Mouse (Mus musculus) heart, adult 18-20 months (tissue): ENCODE data around the gene Parp4. TPM values are rescaled to one million over a fixed set of nuclear protein-coding genes. Genes with fewer than 3 reads are reported as not detected.
A peak's percentile ranks its signal among the peaks of the same experiment; 100 is the strongest.

Experiments used
- DNase-seq, 2 experiments: peaks; one replicate each; pipeline ENCODE4 v3.0.0; 2021 to 2022; ENCODE audit warnings: mixed read lengths in 1 of 2
- total RNA-seq, 2 experiments: library from RNA; stranded (reverse); gene quantifications; 2 replicates each; pipeline ENCODE4 v1.2.3; 2021

Parp4 gene
- total RNA-seq, 2 experiments from 2014 or later = 31.7 to 33.3 TPM

DNA sequence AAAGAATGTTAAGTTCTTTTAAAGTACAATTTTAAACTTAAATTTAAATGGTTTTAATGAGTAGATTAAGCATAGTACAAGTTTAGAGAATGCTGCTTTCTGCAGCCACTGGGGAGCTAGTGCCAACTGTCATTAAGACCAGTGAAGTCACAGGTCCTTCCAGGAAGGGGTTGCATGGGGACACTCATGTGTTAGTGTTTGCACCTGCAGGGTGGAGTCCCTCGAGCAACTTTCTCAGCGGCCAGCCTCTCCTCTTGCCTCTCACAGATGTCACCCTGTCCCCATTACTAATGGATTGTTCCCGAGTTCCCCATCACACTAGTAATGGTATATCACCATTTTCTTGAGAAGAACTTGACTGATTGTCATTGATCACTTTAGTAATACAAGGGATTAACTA, 37.8 kb downstream of the Parp4 start:
- no peak for DNase-seq

DNA sequence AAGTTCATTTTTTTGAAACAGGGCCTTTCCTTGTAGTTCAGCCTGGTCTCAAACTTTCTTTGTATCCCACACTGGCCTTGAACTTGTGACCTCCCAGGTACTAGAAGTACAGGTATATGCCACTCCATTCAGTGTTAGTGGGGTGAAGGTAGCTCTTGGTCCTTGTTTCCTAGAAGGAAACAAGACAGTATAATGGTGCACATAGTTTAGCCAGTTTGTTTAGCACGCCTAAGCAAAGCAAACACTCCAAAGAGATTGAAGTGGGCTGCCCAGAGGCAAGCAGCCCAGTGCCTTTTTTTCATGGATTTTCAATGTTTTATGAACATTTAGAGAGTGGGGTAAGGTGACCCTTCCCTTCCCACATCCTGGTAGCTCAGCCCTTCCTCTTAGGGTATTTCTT, 42.1 kb downstream of the Parp4 start:
- no peak for DNase-seq

DNA sequence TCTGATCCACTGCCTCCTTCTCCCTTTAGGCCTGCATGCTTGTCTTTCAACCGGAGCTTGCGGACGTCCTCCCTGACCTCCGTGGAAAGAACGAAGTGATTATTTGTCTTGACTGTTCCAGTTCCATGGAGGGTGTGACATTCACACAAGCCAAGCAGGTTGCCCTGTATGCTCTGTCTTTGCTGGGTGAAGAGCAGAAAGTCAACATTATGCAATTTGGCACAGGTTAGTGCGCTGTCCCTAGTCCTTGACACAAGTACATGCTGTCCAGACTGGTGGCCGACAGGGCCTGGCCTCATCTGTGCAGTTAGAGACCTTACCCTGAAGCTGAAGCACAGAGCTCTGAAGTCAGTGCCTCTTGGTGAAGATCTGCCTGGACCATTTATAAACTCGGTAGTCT, 45.0 kb downstream of the Parp4 start:
- peak; percentile 28 to 55 for DNase-seq

DNA sequence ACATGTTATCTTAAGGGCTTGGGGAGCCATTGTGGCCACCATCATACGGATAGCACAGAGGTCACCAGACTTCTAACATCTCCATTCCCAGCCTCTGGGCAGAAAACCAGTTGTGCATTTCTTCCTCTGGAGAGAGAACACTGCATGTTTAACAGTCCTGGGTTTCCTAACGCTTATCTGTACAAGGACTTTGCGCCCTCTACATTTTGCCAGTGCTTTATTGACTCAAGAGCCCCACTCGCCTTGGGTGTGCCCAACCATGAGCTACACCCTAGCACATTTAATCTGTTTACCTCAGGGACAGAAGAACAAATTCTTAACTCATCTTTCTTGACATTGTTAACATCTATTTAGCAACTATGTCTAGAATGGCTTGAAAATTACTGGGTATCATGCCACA, 50.8 kb downstream of the Parp4 start:
- no peak for DNase-seq

DNA sequence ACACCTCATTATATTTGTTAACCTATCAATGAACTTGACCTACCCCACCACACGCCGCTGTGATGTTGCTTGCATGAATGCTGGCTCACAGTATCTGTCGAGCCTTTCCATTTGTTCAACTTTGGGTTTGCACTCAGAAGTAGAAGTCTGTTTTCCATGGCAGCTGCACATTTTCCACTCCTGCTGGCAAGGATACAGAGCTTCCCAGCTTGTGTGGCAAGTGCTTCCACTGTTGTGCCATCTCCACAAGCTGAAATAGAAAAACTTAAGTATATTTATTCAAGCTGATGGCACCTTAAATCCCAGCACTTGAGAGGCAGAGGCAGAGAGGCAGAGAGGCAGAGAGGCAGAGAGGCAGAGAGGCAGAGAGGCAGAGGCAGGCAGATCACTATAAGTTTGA, 52.9 kb downstream of the Parp4 start:
- no peak for DNase-seq

DNA sequence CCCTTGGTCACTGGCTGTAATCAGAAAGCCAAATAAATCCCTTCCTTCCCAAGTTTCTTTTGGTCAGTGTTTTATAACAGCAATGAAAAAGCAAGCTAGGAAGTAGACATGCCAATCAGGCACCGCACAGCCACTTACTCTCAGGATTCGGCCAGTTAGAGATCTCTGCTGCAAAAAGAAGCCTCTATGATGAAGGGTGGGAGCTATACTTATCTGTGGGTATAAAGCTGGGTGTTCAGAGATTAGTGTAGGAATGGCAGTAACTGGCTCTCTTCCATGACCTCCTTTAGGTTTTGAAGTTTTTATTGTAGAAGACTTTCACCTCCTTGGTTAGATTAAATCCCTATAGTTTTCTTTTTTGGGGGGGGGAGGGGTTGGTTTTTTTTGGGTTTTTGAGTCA, 55.7 kb downstream of the Parp4 start:
- DNase-seq = no peak

DNA sequence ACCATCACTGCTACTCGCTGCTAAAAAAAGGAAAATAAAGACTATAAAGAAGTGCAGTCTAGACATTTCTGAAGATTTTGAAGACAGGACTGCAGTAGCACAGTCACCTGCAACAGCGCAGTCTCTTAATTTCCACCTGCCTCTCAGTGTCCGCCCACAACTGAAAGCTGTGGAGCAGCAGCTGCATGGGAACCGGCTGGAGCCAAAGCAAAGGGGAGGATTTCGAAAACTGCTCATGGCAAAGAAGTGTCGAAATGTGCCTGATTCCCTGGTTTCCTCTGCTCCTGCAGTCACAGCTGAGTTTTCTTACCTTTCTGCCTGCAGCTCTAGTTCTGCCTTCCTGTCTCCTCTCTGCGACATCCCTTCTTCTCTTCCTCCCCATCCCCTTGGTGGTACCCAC, 71.8 kb downstream of the Parp4 start:
- no peak for DNase-seq

DNA sequence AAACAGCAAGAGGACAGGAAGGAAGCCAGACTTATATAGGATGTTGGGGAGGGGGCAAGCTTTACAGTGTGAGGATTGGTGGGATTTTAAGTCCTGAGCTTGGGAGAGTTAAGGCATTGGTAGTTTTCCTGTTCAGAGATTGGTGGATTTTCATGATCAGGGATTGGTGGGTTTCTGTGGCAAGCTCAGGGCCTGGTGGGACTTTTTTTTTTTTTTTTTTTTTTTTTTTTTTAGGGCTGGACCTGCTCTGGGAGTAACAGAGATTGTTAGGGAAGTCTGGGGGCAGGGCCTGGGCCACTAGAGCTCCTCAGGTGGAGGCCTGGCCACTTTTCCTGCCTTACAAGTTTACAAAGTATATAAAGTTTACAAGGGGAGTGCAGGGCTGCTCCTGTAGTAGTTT, 74.0 kb downstream of the Parp4 start:
- DNase-seq = no peak

DNA sequence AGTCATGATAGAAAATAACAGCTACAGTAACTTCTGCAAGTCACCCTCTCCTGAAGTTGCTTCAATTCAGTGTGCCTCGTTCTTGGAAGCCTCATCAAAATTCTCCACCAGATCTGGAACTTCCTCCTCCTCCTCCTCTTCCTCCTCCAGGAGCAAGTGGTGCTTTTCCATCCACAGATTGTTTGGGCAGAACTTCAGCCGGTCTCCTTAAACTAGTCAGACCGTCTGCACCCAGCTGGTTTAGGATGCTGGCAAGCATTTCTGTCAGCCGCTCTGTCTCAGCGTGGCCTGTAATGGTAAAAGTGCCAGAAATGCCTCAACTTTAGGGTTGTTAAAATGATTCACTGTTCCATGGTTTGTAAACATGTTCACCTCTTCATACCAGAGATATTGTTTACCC, 90.2 kb downstream of the Parp4 start:
- DNase-seq = peak; percentile 36 to 47

DNA sequence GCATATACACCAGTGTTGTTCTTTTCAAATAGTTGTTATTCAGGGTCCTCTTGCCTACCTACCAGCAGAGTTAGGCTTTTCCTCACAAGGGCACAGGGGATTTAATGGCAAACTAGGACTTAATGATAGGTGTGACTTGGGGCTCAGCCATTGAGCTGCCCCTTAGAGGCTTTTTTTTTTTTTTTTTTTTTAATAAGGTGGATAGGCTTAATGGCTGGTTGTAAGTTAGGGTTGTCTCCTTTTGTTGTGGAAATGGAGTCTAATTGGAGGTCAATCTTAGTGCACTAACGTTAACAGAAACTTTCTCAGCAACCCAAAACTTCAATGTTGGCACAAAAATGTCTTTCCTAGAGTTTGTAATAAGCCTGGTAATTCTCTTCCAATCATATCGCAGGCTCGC, 91.5 kb downstream of the Parp4 start:
- DNase-seq = no peak

DNA sequence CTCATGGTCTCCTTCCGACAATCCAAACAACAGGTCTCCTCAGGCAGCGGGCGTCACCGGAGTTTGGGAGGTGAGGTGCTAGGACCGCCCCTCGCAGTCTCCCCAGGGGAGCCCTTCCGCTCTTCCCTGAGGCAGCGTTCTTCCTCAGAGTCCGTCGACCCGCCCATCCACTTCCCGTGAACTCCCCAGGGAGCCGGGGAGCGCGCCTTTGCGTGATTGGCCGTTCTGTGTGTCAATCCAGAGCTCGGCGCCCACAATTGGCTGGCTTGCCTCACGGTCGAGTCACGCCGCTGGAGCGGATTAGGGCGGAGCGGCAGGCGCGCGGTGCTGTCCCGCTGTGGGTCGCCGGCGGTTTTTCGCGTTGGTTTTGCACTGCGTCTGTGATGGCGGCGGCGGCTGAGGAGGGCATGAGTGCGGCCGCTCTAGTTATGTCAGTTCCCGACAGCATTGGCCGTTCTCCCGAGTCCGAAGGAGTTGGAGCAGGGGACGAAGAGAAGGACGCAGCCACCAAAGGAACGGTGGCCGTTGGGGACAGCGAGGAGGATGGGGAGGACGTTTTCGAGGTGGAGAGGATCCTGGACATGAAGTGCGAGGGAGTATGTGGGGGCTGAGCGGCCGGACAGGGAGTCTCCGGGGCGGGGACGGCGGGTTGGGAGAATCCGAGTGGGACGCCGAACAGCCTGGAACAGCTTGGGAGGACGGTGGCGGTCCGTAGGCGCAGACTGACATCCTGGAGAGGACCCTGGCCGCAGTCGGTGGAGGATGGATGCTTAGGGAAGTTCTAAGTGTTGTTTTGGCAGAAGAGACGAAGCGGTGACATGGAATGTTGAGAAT, 92.8 kb downstream of the Parp4 start, which contains the start of gene Mphosph8:
Gene Mphosph8, plus strand, starts transcription at position 280 of the 834 bp plus-strand sequence.
- peak; percentile 100 for DNase-seq

DNA sequence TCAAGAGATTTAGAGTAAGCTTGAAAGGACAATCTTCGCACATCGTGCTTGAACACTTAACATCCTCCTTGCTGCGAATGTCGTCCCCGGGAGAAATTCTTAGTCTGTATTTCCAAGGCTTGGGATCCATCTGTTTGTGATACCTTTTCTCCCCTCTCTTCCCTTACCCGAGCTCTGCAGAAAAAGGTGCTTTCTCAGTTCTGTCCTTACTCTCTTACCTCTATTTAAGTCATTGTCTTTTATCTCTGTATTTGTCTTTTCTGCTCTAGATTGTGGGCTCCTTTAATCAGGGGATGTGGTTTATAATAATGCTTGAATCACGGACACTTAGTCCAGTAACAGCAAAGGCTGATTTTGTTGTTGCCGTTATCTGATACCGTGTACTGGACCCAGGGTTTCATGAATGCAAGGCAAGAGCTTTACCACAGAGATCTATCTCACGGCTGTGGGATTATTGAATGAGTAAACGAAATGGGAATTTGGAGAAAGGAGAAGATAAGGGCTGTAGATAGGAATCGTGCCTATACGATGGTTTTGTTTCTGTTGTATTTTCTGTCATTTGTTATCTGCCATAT, 93.7 kb downstream of the Parp4 start:
- DNase-seq = no peak

DNA sequence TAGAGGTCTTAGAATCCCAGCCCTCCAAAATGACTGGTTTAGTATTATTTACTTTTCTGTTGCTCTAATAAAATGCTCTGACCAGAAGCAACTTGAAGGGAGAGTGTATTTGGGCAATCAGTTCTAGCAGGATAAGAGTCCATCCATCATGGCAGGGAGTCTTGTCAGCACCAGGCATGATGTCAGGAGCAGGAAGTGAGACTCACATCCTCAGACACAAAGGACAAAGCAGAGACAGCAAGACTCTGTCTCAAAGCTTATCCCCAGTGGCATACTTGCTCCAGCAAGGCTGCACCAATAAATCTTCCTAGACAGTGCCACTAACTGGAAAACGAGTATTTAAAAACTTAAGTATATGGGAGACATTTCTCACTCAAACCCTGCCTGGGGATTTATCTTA, 110.0 kb downstream of the Parp4 start:
- DNase-seq = no peak

DNA sequence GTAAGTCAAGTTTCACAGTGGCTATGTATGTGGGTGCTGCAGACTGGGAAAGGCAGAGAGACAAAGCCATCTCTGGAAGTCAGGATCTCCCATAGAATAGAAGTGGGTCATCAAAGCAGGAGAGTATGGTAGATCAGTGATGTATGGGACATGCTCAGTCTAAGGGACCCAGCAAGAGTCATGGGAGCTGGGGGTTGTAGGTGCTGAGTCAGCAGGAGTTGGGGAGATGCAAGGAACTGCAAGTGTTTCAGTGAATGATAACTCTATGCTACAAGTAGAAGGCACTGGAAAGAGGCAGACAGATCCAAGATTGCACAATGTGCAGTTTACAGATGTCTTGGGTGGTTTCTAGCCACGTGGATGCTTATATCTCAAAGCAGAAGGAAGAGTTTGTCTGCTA, 113.7 kb downstream of the Parp4 start:
- DNase-seq = no peak

DNA sequence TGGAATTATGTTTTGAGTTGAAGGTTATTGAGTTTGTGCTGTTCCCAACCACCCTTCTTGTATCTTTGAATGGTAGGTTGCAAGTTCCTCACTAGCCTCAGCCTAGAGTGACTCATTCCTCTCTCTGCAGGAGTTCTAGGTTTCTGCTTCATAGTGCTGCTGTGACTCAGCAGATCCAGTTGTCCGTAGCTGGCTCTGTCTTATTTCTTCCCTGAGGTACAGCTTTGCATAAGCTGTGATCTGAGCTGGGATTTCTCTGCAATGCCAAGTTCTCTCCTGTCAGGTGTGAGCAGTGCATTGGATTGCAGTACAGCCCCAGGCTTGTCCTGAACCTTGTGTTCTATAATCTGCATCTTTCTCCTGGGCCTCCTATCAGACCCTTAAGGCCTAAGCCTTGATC, 114.3 kb downstream of the Parp4 start:
- DNase-seq = no peak

DNA sequence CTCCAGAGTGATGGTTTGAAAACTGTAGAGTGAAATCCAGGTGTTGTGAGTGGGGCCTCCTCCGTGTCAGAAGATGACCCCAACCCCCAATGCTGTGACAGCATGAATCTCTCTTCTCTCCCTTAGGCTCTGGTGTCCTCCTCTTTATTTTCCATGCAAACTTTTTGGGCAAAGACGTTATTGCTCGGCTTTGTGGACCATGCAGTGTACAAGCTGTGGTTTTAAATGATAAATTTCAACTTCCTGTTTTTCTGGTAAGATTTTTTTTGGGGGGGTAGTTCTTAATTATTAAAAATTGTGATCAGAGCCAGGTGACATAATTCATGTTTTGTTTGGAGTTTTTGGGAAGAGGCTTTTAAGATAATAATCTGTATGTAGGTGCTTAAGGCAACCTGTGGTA, 120.1 kb downstream of the Parp4 start:
- DNase-seq = no peak

DNA sequence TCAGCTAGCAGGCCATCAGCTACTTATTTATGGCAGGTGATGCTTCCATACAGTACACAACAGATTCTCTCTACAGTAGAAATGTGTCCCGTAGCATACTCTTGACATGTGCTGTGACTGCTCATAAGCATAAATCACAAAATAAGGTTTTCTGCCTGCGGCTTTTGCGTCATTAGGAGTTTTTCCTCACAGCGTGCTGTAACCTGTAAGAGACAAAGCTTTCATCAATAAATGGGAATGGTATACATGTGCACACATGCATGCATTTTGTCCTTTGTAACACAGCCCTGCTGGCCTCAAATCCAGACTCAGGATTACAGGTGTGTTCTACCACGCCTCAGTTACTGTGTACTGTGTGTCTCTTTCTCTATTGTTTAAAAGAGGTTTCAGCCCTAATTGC, 122.4 kb downstream of the Parp4 start:
- no peak for DNase-seq

DNA sequence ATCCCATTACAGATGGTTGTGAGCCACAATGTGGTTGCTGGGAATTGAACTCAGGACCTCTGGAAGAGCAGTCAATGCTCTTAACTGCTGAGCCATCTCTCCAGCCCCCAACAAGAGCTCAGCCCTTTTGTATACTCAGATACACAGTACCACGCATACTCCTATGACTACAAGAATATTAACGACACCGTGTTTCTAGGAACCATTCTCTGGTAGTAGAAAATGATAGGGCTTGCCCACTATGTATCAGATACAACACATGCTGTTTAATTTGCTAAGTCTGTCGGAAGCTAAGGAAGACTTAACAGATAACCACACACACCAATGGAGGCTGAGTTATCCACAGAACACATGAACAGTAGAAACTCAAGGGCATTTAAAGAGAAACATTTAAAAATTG, 127.2 kb downstream of the Parp4 start:
- no peak for DNase-seq

DNA sequence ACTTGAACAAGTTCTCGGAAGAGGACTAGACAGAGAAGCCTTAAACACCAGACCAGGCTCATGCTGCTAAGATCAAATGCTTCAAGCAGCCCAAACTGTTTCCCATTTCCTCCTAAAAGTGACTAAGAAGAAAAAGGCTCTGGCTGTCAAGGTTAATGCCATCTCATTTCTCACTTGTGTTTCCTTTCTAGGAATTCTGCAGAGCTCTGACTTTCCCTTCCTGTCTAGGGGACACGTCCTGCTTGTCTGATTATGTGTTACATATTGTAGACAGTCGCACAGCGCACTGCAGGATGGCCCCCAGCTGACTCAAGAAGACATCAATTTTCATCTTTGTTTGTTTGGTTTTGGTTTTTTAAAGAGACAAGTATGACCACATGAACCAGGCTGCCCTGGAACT, 130.3 kb downstream of the Parp4 start:
- DNase-seq = no peak

Other genes with a start within 250 kb of the Parp4 start
- gene Atp12a, start 210.6 kb upstream of the Parp4 start, total RNA-seq = not detected
- under 1 TPM; 0.51 to 0.57 TPM for gene Rnf17, start 173.0 kb upstream of the Parp4 start, total RNA-seq
- 1 to 10 TPM; 2.8 to 3.5 TPM for gene Cenpj, start 194 bp upstream of the Parp4 start, total RNA-seq
- 10 to 100 TPM; 27.0 to 29.0 TPM for gene Mphosph8, start 92.6 kb downstream of the Parp4 start, total RNA-seq
- 10 to 100 TPM; 13.5 to 13.6 TPM for gene Pspc1, start 202.7 kb downstream of the Parp4 start, total RNA-seq
- gene Zmym5, start 236.1 kb downstream of the Parp4 start, total RNA-seq = 10 to 100 TPM; 19.0 to 21.6 TPM